Mouse (Mus musculus): Measurements from ENCODE around the gene Gm13694.
"Not testable (repeated sequence)": the region's sequence is repeated elsewhere in the genome, so short reads cannot be mapped to it uniquely, and the experiment has no call there.

Gene Gm13694

DNA sequence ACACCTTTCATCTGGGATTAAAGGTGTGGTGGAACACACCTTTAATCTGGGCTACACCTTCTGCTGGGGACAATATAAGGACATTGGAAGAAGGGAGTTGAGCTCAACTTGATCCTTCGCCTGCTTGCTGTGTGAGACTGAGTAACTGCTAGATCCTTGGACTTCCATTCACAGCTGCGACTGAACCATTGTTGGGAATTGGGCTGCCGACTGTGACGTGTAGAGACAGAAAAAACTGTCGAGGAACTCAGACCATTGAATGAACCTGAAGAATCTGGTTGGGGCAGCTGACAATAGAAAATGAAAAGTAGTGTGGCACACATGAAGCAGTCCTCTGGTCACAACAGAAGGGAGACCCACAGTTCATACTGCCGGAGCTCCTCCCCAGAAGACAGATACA lies at the start of gene Gm13694:
TSS of gene Gm13694 (plus strand) at position 301 of the 400 bp plus-strand sequence.
- not testable (repeated sequence) for DNase-seq (ENCODE audit: low read depth, low spot score)

DNA sequence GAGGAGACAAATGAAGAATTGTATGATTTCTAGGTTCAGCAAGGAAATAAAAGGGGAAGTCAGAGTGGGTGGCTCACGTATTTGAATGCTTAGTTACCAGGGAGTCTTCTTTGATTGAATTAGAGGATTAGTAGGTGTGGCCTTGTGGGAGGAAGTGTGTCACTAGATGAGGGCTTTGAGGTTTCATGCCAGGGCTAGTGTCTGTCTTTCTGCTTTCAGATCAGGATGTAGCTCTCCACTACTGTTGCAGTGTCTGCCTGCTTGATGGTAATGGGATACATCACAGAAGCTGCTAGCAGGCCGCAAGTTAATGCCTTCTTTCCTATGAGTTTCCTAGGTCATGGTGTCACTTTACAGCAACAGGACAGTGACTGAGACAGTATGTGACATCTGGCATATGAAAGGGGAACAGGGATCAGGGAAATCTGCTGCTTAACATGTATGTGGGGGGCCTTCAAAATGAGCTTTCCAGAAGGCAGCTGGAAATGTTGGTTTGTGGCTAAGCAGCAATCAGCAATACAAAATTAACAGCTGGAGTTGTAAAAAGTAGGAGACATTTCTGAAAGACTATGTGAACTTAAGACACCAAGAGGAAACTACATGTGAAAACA lies 49.1 kb upstream of the Gm13694 start:
- no peak for DNase-seq (ENCODE audit: low read depth, low spot score)

DNA sequence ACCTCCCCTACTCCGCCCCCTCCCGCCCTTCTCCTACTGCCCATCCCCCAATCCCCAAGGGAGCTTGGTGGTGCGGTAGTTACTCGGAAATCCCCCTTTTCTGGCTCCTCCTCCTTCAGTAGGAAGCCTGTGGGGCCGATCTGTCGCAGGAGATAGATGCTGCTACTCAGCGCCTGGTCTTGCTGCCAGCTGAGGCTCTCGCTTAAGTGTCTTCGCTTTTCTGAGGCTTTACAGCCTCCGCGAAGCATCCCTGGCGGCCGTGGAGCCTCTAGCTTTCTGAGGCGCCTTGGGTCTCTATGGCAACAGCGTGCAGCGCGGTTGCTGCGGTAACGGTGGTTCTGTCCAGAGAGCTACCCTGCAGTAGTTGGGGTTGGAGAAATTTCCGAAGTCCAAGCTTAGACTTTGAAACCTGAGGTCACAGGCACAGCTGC lies 37.8 kb upstream of the Gm13694 start, which contains the start of gene Zswim2:
TSS of gene Zswim2 (minus strand) at position 298 of the 431 bp plus-strand sequence.
- peak; percentile 83 for DNase-seq (ENCODE audit: low read depth, low spot score)

DNA sequence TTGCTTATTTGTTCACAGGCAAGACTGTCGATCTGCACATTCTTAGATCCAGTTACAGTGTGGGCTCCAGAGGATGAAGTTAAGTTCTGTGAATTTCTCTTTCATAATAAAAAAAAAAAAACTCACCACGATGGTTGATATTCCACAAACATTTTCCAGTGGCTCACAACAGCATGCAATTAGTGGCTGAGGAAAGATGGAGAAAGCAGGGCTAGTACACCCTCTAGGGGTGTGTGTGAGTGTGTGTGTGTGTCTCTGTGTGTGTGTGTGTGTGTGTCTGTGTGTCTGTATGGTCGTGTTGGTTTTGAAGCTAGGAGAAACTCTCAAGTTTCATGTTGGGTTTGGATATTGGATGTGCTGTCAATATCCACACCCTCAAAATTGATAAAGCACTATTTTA lies 37.4 kb upstream of the Gm13694 start:
- DNase-seq (ENCODE audit: low read depth, low spot score) = no peak

DNA sequence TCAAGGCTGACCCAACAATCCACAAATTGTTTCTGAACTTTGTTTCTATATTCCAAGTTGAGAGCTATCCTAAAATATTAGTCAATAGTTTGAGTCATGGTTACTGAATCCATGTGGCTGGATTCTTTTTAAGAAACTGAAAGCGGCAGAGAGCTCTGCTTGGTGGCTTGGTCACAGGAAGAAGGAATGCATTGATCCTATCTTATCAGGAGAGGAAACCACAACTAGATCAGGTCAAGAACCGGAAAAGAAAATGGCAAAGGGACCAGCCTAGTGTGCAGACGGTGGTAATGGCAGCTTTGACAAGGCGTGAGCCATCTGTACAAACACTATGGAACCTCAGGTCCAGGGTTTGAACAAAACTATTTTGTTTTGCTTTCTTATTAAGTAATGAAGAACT lies 36.9 kb upstream of the Gm13694 start:
- no peak for DNase-seq (ENCODE audit: low read depth, low spot score)

DNA sequence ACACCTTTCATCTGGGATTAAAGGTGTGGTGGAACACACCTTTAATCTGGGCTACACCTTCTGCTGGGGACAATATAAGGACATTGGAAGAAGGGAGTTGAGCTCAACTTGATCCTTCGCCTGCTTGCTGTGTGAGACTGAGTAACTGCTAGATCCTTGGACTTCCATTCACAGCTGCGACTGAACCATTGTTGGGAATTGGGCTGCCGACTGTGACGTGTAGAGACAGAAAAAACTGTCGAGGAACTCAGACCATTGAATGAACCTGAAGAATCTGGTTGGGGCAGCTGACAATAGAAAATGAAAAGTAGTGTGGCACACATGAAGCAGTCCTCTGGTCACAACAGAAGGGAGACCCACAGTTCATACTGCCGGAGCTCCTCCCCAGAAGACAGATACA lies 23.3 kb upstream of the Gm13694 start, which contains the start of gene Gm13698:
TSS of gene Gm13698 (plus strand) at position 301 of the 400 bp plus-strand sequence.
- not testable (repeated sequence) for DNase-seq (ENCODE audit: low read depth, low spot score)

DNA sequence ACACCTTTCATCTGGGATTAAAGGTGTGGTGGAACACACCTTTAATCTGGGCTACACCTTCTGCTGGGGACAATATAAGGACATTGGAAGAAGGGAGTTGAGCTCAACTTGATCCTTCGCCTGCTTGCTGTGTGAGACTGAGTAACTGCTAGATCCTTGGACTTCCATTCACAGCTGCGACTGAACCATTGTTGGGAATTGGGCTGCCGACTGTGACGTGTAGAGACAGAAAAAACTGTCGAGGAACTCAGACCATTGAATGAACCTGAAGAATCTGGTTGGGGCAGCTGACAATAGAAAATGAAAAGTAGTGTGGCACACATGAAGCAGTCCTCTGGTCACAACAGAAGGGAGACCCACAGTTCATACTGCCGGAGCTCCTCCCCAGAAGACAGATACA lies 17.5 kb upstream of the Gm13694 start, which contains the start of gene Gm13693:
TSS of gene Gm13693 (plus strand) at position 301 of the 400 bp plus-strand sequence.
- not testable (repeated sequence) for DNase-seq (ENCODE audit: low read depth, low spot score)

DNA sequence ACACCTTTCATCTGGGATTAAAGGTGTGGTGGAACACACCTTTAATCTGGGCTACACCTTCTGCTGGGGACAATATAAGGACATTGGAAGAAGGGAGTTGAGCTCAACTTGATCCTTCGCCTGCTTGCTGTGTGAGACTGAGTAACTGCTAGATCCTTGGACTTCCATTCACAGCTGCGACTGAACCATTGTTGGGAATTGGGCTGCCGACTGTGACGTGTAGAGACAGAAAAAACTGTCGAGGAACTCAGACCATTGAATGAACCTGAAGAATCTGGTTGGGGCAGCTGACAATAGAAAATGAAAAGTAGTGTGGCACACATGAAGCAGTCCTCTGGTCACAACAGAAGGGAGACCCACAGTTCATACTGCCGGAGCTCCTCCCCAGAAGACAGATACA lies 11.7 kb upstream of the Gm13694 start, which contains the start of gene Gm13695:
TSS of gene Gm13695 (plus strand) at position 301 of the 400 bp plus-strand sequence.
- not testable (repeated sequence) for DNase-seq (ENCODE audit: low read depth, low spot score)

DNA sequence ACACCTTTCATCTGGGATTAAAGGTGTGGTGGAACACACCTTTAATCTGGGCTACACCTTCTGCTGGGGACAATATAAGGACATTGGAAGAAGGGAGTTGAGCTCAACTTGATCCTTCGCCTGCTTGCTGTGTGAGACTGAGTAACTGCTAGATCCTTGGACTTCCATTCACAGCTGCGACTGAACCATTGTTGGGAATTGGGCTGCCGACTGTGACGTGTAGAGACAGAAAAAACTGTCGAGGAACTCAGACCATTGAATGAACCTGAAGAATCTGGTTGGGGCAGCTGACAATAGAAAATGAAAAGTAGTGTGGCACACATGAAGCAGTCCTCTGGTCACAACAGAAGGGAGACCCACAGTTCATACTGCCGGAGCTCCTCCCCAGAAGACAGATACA lies 5.9 kb upstream of the Gm13694 start, which contains the start of gene Gm13696:
TSS of gene Gm13696 (plus strand) at position 301 of the 400 bp plus-strand sequence.
- not testable (repeated sequence) for DNase-seq (ENCODE audit: low read depth, low spot score)

DNA sequence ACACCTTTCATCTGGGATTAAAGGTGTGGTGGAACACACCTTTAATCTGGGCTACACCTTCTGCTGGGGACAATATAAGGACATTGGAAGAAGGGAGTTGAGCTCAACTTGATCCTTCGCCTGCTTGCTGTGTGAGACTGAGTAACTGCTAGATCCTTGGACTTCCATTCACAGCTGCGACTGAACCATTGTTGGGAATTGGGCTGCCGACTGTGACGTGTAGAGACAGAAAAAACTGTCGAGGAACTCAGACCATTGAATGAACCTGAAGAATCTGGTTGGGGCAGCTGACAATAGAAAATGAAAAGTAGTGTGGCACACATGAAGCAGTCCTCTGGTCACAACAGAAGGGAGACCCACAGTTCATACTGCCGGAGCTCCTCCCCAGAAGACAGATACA lies 5.7 kb downstream of the Gm13694 start, which contains the start of gene Gm13697:
TSS of gene Gm13697 (plus strand) at position 301 of the 400 bp plus-strand sequence.
- DNase-seq (ENCODE audit: low read depth, low spot score) = not testable (repeated sequence)

DNA sequence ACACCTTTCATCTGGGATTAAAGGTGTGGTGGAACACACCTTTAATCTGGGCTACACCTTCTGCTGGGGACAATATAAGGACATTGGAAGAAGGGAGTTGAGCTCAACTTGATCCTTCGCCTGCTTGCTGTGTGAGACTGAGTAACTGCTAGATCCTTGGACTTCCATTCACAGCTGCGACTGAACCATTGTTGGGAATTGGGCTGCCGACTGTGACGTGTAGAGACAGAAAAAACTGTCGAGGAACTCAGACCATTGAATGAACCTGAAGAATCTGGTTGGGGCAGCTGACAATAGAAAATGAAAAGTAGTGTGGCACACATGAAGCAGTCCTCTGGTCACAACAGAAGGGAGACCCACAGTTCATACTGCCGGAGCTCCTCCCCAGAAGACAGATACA lies 11.5 kb downstream of the Gm13694 start, which contains the start of gene Gm13691:
TSS of gene Gm13691 (plus strand) at position 301 of the 400 bp plus-strand sequence.
- DNase-seq (ENCODE audit: low read depth, low spot score) = not testable (repeated sequence)

DNA sequence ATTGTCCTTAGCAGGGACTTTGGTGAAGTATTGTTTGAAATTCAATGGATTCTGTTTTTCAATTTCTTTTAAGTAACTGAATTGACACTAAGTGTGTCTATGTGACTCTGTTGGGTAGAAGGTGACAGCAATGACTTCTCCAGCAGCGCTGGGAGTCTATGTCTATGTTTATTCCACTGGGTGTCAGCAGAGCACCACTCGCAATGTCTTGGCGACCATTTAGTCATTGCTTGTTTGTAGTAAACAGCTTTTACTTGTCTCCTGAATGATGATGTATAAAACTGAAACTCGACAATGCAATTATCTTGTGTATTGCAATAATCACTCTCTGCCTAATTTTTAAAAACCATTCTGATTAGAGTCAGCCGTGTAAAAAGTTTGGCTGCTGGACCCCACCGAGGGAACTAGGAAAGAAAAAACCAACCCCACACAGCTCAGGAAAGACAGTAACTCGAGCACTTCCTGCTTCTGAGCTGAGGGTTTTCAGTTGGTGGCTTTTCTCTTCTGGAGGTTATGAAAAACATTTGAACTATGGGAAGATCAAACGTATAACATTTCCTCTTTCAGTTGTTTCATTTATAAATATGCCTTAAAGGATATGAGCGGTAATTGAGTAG lies 15.0 kb downstream of the Gm13694 start:
- not testable (repeated sequence) for DNase-seq (ENCODE audit: low read depth, low spot score)

DNA sequence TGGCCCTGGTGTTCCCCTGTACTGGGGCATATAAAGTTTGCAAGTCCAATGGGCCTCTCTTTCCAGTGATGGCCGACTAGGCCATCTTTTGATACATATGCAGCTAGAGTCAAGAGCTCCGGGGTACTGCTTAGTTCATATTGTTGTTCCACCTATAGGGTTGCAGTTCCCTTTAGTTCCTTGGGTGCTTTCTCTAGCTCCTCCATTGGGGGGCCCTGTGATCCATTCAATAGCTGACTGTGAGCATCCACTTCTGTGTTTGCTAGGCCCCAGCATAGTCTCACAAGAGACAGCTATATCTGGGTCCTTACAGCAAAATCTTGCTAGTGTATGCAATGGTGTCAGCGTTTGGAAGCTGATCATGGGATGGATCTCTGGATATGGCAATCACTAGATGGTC lies 15.8 kb downstream of the Gm13694 start:
- DNase-seq (ENCODE audit: low read depth, low spot score) = not testable (repeated sequence)

DNA sequence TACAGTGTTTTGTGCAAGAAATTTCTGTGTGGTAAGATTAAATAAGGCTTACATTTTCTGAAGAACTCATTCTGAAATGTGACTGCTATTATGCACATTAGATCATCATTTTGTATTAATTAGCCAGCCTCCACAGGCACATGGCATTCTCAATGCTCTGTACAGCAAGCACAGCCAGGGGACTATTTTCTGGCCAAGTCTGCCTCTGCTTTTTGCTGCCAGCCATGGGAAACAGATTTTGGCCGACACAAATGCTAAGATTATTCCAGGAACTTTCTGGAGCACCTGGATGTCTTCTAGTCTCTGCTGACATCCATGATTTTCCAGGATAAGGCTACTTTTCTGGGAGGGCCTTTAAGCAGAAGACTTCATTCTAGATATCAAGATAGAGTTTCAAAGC lies 30.2 kb downstream of the Gm13694 start:
- no peak for DNase-seq (ENCODE audit: low read depth, low spot score)

DNA sequence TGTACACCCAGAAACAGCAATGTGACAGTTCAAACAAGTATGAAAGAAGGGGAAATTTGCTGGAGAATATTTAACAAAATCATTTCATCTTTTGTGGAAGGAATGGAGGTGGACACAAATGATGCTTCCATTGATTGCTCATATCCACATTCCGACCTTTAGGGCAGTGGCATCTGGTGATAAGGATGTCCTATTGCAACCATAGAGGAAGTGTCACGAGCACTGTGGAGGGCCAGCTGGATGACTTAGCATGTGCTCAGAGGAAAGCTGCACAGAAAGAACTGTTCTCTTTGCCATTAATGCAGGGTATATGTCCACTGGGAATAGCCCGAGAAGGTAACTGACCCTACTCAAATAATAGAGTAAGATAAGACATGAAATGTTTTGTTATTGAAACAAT lies 31.1 kb downstream of the Gm13694 start:
- DNase-seq (ENCODE audit: low read depth, low spot score) = no peak

DNA sequence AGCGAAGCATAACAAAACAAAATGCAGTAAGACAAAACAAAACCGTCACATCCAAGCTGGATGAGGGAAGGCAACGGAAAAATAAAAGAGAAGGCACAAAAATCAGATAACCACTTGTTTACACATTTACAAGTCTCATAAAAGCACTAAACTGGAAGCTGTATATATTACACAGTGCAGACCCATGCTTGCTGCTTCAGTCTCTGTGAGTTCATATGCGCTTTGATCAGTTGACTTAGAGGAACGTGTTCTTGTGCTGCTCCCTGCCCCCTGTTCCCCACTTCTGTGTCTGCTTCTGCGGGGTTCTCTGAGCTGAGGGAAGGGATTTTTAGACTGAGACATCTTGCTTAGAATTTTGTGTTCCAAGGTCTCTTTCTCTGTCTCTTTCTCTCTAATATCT lies 35.8 kb downstream of the Gm13694 start:
- no peak for DNase-seq (ENCODE audit: low read depth, low spot score)

DNA sequence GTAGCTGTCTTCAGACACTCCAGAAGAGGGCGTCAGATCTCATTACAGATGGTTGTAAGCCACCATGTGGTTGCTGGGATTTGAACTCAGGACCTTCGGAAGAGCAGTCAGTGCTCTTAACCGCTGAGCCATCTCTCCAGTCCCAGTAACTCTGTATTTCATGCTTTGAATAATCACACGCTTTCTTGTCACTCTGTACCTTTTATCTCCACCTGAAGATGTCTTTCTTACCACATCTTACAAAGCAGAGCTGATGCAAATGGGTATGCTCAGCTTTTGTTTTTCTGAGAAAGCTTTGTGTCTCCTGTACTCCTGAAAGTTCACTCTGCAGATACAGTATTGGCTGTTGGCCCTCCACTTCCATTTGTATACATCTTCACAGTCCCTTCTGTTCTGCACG lies 37.6 kb downstream of the Gm13694 start:
- DNase-seq (ENCODE audit: low read depth, low spot score) = not testable (repeated sequence)

DNA sequence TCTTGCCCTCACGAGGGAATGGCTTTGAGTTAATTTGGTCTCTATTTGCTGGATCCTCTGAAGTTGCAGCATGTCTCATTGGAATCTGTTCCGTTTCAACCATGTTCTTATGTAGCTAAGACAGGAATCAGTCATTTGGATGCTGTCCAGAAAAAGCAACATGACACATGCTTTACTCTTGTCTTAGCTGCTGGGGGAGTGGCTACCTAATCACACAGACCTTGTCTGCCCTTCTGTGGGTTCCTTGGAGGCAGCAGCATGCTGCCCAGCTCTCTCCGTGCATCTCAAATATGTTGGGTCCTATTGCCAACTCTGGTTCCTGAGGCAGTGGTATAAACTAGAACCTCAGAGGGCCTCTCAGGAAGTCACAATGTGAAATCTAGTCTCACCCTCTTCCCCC lies 39.6 kb downstream of the Gm13694 start:
- no peak for DNase-seq (ENCODE audit: low read depth, low spot score)

DNA sequence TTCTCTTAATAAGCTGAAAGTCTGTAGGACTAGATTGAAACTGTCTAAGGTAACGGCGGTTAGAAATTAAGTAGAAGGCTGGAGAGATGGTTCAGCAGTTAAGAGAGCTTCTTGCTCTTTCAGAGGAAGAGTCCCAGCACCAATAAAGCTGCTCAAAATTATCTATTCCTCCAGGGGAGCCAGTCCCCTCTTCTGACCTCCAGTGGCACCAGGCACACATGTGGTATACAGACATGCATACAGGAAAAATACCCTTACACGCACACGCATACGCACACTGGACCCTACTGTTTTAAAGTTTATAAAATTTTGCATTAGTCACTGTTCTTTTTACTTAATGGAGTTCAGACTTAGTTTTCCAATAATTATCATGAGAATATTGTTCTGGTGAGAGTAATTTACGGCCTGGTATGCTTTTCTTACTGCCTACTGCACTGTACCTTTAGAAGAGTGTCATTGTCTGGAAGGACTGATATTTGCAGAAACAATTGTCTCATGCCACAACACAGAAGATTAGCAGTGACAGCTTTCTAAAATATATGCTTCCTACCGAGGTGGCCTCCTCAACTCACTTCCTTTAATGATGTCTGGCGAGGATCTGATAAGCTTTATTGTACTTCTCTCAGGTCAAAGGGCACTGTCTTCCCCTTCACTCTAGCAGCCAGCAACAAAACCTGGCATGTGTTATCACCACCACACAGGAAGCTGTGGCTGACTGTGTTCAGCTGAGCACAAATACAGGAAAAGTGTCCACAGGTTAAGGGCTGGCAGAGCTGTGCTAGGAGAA lies 41.0 kb downstream of the Gm13694 start:
- DNase-seq (ENCODE audit: low read depth, low spot score) = no peak

DNA sequence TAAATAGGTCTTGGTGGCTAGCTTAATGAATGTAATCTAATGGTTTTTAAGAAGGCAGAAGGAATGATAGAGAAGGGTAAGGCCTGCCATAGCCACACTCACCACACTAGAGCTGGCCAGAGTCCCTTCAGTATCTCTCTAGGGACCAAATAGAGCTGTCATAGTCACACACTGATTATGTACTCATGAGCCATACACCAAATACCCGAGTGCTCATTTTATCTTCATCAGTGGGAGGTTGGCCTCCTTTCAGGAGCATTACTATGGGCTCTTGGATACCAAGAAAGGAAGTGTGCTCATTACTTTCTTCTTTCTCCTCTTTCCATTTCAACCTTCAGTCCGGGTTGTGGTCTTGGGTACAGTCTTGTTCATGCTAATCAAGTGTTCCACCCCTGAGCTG lies 43.2 kb downstream of the Gm13694 start:
- DNase-seq (ENCODE audit: low read depth, low spot score) = no peak

DNA sequence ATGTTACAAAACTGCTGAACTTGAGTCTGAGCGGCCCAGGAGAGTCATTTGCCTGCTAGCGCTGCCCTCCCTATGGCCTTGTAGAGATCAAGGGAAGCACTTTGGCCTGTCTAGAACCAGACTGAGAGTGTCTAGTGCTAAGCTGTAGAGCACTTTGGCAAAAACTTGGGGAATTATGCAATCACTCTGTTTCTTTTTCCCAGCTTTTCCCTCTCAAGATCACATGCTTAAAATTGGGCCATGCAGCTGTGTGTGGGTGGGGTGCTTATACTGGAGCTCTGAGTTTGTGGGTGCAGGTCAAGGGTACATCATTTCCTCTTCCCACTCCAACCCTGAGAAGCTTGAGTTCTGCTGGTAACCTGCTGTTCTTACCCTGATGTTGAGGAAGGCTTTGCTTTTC lies 44.2 kb downstream of the Gm13694 start:
- no peak for DNase-seq (ENCODE audit: low read depth, low spot score)

DNA sequence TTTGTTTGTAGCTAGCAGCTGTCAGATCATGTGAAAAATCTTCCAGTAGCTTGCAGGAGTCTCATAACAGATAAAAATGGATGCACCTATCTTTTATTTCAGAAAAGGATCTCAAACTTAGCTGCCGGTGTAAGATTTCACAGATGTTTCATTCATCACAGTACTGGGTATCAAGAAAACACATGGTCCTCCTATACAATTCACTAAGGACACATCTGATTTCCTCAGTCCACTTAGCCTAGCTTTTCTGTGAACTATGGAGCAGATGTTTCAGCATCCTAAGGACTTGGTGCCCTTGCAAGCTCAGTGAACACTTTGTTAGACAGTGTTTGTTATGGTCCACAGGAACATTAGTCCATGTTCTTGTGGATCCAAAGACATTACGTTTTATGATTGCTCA lies 44.6 kb downstream of the Gm13694 start:
- no peak for DNase-seq (ENCODE audit: low read depth, low spot score)
